Mouse (Mus musculus): ENCODE results near the gene Rab11b.
"Not testable (repeated sequence)": the region's sequence is repeated elsewhere in the genome, so short reads cannot be mapped to it uniquely, and the experiment has no call there.

Rab11b gene

GRCm38 (mm10) chr17:33773426-33773825 is 13.1 kb upstream of the Rab11b start:
- in situ Hi-C loops (cut with MboI, MseI): no loop called here

GRCm38 (mm10) chr17:33771617-33772016 is 11.3 kb upstream of the Rab11b start:
- in situ Hi-C loops (cut with MboI, MseI): no loop called here

- in situ Hi-C loops (cut with MboI, MseI): no loop called here
Observed at GRCm38 (mm10) chr17:33766389-33766788, 6.1 kb upstream of the Rab11b start.

- in situ Hi-C loops (cut with MboI, MseI): loop anchor here (10.0 kb wide), 1 partner anchor 1455 kb away; no protein-coding TSS in a partner anchor
Observed at GRCm38 (mm10) chr17:33759767-33760254, 519 bp downstream of the Rab11b start.

GRCm38 (mm10) chr17:33757231-33757630 is 3.1 kb downstream of the Rab11b start:
- in situ Hi-C loops (cut with MboI, MseI): loop anchor here (10.0 kb wide), 1 partner anchor 1458 kb away; no protein-coding TSS in a partner anchor

- in situ Hi-C loops (cut with MboI, MseI): loop anchor here (10.0 kb wide), 1 partner anchor 1459 kb away; no protein-coding TSS in a partner anchor
Observed at GRCm38 (mm10) chr17:33756108-33756790, 4.1 kb downstream of the Rab11b start.

- in situ Hi-C loops (cut with MboI, MseI): loop anchor here (10.0 kb wide), 1 partner anchor 1459 kb away; no protein-coding TSS in a partner anchor
Observed at GRCm38 (mm10) chr17:33755418-33756107, 4.8 kb downstream of the Rab11b start.

- in situ Hi-C loops (cut with MboI, MseI): loop anchor here (5.0 to 10.0 kb wide), 3 partner anchors 57 to 1460 kb away; partner anchors contain the start of gene Ring1
Observed at GRCm38 (mm10) chr17:33754656-33755055, 5.7 kb downstream of the Rab11b start.

- in situ Hi-C loops (cut with MboI, MseI): loop anchor here (5.0 to 10.0 kb wide), 3 partner anchors 55 to 1463 kb away; partner anchors contain the start of gene Ring1
Observed at GRCm38 (mm10) chr17:33752297-33752696, 8.0 kb downstream of the Rab11b start.

GRCm38 (mm10) chr17:33751181-33751580 is 9.1 kb downstream of the Rab11b start:
- in situ Hi-C loops (cut with MboI, MseI): loop anchor here (5.0 to 10.0 kb wide), 3 partner anchors 54 to 1464 kb away; partner anchors contain the start of gene Ring1

GRCm38 (mm10) chr17:33749451-33749850 is 10.9 kb downstream of the Rab11b start:
- in situ Hi-C loops (cut with MboI, MseI): no loop called here

GRCm38 (mm10) chr17:33746011-33746410 is 14.3 kb downstream of the Rab11b start:
- in situ Hi-C loops (cut with MboI, MseI): no loop called here

- in situ Hi-C loops (cut with MboI, MseI): no loop called here
Observed at GRCm38 (mm10) chr17:33744686-33745384, 15.5 kb downstream of the Rab11b start.

- in situ Hi-C loops (cut with MboI, MseI): no loop called here
Observed at GRCm38 (mm10) chr17:33742420-33742819, 17.9 kb downstream of the Rab11b start.

- in situ Hi-C loops (cut with MboI, MseI): not testable (repeated sequence)
Observed at GRCm38 (mm10) chr17:33733526-33733925, 26.8 kb downstream of the Rab11b start.

GRCm38 (mm10) chr17:33732556-33733083 is 27.7 kb downstream of the Rab11b start:
- in situ Hi-C loops (cut with MboI, MseI): not testable (repeated sequence)

- in situ Hi-C loops (cut with MboI, MseI): no loop called here
Observed at GRCm38 (mm10) chr17:33729215-33729614, 31.1 kb downstream of the Rab11b start.

- in situ Hi-C loops (cut with MboI, MseI): no loop called here
Observed at GRCm38 (mm10) chr17:33728396-33728795, 31.9 kb downstream of the Rab11b start.

GRCm38 (mm10) chr17:33719736-33720378 is 40.5 kb downstream of the Rab11b start:
- in situ Hi-C loops (cut with MboI, MseI): no loop called here

- in situ Hi-C loops (cut with MboI, MseI): no loop called here
Observed at GRCm38 (mm10) chr17:33718944-33719725, 41.2 kb downstream of the Rab11b start.

Data from T-helper 2 cell (primary cell).